Mouse (Mus musculus) testis, postnatal 14 days (tissue): Measurements from ENCODE around the gene Tbc1d8.

Experiments
- DNase-seq: peaks from one replicate; pipeline ENCODE4 v3.0.0; 2021; ENCODE audit warnings: low spot score

Tbc1d8 gene

GRCm38 (mm10) chr1:39478057-39478895, at the start of gene Tbc1d8:
Tbc1d8 (minus strand) TSS chr1:39478755.
- DNase-seq = peak; percentile 87

- DNase-seq = no peak
These were observed 49.8 kb upstream of the Tbc1d8 start for GRCm38 (mm10) chr1:39528319-39528718.

GRCm38 (mm10) chr1:39527432-39527831, 48.9 kb upstream of the Tbc1d8 start:
- DNase-seq = peak; percentile 68

- DNase-seq = no peak
These were observed 48.0 kb upstream of the Tbc1d8 start for GRCm38 (mm10) chr1:39526371-39527167.

GRCm38 (mm10) chr1:39525763-39526162, 47.2 kb upstream of the Tbc1d8 start:
- no peak for DNase-seq

GRCm38 (mm10) chr1:39522519-39522918, 44.0 kb upstream of the Tbc1d8 start:
- no peak for DNase-seq

GRCm38 (mm10) chr1:39521326-39521725, 42.8 kb upstream of the Tbc1d8 start:
- DNase-seq = no peak

GRCm38 (mm10) chr1:39515303-39515991, 36.9 kb upstream of the Tbc1d8 start:
- no peak for DNase-seq

- DNase-seq = no peak
These were observed 33.6 kb upstream of the Tbc1d8 start for GRCm38 (mm10) chr1:39512183-39512582.

- DNase-seq = no peak
These were observed 33.2 kb upstream of the Tbc1d8 start for GRCm38 (mm10) chr1:39511775-39512174.

- DNase-seq = no peak
These were observed 27.0 kb upstream of the Tbc1d8 start for GRCm38 (mm10) chr1:39505600-39505999.

- no peak for DNase-seq
These were observed 25.7 kb upstream of the Tbc1d8 start for GRCm38 (mm10) chr1:39504261-39504660.

GRCm38 (mm10) chr1:39502817-39503633, 24.5 kb upstream of the Tbc1d8 start:
- no peak for DNase-seq

GRCm38 (mm10) chr1:39499485-39499941, 21.0 kb upstream of the Tbc1d8 start:
- no peak for DNase-seq

GRCm38 (mm10) chr1:39497748-39498147, 19.2 kb upstream of the Tbc1d8 start:
- no peak for DNase-seq

- DNase-seq = no peak
These were observed 18.4 kb upstream of the Tbc1d8 start for GRCm38 (mm10) chr1:39496995-39497394.

GRCm38 (mm10) chr1:39493664-39494063, 15.1 kb upstream of the Tbc1d8 start:
- DNase-seq = no peak

GRCm38 (mm10) chr1:39493165-39493564, 14.6 kb upstream of the Tbc1d8 start:
- DNase-seq = no peak

- no peak for DNase-seq
These were observed 8.8 kb upstream of the Tbc1d8 start for GRCm38 (mm10) chr1:39487370-39487769.

GRCm38 (mm10) chr1:39482115-39482815, 3.7 kb upstream of the Tbc1d8 start:
- no peak for DNase-seq

GRCm38 (mm10) chr1:39479254-39479653, 699 bp upstream of the Tbc1d8 start:
- DNase-seq = no peak
